Mouse (Mus musculus) CD4-positive helper T cell, adult 2 months (primary cell): ENCODE measurements around the gene Fbxw5.
A peak's percentile ranks its signal among the peaks of the same experiment; 100 is the strongest.
"Not testable (repeated sequence)": the region's sequence is repeated elsewhere in the genome, so short reads cannot be mapped to it uniquely, and the experiment has no call there.

ENCODE experiments used
- DNase-seq: peaks from one replicate; pipeline ENCODE4 v3.0.0-alpha.2; 2012; ENCODE audit warnings: low read depth, missing footprints, low spot score

Fbxw5 gene

DNA sequence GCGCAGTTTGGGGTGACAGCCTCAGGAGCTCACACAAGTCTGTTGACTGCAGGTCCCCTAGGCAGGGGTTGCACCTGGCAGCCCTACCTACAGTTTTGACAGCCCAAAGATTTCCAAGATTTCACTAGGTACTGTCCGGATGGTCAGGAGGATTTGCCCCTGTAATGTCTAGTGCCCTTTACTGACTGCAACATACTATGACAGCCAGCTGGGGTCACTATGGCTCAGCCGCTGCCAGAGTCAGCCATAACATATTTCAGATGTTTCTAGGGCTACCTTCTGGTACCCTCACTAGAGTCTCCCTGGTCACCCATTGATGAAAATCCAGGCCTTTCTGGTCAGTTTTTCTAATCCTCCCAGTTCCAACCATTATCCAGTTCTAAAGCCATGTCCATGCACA, 9.4 kb downstream of the Fbxw5 start:
- no peak for DNase-seq

DNA sequence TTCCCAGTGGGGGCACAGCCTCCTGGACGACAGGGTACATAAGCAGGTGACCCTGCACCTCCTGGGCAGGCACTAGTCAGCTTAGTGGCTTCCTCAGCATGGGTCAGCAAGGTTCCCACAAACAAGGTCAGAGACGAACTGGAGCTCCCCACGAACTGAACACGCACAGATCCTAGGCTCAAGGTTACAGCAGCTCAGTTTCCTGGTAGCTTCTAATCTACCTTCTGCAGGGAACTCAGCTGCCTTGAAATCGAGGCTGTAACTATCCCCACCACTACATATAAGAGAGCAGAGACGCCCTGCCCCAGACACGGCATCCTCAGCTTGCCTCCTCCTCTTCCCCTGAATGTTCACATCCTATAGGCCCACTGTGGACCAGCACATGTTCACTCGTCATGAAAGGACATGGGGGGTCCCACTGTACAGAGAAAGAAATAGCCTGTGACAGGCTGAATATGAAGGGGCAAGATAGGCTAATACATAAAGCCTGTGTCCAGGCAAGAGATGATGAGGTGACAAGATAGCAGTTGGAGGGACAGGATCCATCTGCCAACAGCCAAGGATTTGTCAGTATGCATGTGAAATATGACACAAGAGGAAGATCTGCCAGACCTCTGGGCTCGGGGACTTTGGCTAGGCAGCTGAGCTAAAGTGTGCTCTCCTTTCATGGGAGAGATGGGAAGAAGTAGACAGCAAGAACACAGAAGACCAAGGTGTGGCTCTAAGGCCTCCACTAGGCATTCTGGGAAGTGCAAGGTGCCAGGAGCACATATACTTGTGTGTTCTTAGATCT, 26.2 kb downstream of the Fbxw5 start:
- DNase-seq = no peak

DNA sequence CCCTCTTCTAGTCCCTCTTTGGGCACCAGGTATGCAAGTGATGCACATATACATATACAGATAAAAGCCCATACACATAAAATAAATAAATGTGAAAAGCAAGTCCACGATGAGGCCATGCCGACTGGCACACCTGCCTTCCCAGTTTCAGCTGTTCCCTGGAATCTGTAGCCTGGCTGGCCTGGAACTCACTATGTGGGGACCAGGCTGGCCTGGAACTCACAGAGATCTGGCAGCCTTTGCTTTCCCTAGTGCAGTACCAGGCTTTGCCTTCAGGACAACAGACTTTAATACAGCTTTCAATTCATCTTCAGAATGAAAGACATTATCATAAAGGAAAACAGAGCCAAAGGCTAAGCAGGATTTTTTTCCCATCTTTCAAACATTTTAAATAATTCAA, 33.2 kb downstream of the Fbxw5 start:
- DNase-seq = no peak

DNA sequence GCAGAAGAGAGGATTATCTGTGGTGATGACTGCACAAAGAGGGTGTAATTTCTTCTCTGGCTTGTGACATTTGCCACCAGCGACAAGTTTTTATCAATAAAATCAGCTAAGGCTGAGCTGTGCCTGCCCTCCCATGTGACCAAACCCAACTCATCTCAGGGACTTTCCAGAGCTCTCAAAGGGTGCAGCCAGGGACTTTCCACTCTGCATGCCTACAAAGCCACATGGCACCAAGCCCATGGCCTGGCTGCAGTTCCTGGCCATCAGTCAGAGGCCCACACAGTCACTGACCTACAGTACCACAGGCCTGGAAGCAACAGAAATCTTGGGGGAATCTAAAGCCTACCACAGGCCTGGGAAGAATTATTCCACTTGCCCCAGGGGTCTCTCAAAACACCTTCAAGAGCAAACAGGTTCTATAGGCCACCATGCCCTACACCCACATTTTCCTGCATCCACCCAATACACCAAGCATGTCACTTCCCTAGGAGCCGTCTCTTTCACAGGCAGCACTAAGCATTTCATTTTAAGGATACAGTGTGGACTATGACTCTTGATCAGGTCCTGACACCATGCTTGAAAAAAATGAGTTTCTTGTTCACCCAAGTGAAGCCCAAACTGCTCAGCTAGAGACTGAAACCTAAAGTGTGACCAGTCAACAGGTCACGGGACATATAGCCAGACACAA, 33.8 kb downstream of the Fbxw5 start:
- peak; percentile 91 for DNase-seq

DNA sequence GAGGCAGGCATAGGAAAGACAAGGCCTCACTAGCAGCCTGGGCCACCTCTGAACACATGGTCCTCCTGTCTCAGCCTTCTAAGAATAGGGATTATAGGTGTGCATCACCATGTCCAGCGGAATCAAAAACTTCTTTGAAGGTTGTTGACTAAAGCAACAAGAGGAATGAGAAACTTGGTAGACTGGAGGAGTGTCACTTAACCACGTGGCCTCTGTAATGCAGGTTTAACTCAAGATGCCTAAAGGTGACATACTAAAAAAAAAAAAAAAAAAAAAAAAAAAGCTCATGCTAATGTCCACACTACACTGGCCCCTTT, 34.3 kb downstream of the Fbxw5 start:
- DNase-seq = no peak

DNA sequence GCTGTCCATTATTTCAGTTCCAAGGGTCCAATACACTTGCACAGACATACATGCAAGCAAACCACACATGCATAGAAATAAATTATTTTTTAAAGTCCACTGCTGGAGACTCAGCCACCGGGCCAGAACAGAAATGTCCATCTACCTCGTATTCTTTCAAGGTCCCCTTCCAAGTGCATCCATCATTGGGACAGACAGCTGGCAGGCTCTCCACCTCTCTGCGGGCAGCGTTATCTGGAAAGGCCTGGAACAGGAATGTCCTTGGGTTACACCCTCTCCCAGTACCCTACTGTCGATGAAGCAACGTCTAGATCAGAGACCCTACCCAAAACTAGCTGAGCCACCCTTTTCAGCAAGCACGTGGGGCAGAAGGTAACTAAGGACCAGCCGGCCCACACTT, 36.0 kb downstream of the Fbxw5 start:
- no peak for DNase-seq

DNA sequence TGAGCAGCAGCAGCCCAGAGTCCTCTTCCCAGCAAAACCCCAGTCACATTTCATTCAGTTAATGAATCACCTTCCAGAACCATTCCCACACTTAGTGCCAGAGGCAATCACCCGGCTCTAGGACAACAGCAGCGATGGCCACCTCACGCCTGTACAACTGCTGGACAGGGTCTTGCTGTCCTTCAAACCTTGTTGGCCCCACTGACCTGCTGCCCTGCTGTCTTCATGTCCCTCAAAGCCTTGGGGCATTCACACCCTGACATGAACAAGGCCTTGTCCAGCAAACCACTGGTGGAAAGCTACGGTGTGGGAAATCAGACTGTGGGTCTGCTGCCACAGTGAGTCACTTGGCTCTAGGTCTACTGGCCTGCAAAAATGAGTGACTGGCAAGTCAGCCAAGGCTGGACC, 40.0 kb downstream of the Fbxw5 start:
- DNase-seq = no peak

DNA sequence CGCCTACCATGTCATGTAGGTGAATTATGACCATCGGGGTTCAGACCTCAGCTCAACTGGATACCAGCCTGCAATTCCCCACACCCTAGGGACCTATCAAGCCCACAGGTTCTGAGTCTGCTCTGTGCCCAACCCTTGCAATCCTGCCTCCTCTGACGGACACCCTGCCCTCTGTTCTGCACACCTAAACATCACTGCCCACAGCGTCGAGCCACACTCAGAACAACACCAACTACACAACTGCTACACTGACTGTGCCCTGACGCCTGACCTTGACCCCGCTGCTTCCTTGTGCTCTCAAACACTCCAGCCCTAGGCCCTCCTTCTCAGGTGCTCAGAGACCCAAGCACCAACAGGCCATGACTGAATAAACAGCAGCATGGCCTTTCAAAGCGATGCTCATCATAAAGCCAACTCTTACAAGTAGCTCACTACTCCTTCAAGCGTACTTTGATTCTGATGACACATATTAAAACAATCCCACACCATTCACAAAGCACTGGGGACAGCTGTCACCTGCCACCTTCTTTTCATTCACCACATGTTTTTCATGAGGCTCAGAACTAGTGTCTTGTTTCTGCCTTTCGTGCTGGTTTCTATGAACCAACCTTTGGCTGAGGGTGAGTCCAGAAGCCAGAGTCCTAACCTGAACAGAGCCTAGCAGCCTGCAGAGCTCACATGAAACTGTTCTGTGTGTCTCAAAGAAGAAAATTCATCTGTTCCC, 41.3 kb downstream of the Fbxw5 start:
- DNase-seq = no peak

DNA sequence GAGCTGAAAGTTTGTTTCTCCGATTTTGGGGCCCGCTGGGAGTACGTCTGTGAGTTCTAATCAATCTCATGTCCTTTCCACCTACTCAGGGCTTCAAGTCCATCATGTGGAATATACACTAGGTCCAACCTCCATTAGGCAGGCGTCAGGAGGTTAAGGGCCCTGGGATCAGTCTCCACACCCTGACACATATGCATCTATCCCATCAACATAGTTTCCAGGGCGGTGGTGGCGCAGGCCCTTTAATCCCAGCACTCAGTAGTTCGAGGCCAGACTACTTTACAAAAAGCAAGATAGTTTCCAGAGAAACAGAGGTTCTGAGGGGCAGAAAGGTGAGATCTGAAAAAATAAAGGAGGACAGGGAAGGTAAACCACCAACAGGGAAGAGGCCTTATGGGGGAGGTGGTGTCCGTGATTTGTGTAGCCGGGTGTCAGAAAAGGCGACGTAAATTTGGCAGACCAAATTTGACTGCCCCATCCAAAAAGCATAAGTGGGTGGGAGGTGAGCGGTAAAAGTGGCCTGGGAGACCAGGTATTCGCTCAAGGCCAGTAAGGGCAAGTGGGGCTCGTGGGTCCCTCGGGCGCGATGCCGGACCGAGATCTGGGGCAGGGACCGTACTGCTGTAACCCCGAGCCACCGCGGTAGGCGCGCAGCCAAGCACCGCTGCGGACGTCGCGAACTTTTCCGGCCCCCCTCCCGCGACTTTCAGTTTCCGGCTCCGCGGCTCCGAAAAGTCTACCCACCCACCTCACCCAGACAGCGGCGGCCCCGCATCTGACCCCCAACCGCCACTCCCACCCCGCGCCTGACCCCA, 45.7 kb downstream of the Fbxw5 start:
- DNase-seq = peak; percentile 28

DNA sequence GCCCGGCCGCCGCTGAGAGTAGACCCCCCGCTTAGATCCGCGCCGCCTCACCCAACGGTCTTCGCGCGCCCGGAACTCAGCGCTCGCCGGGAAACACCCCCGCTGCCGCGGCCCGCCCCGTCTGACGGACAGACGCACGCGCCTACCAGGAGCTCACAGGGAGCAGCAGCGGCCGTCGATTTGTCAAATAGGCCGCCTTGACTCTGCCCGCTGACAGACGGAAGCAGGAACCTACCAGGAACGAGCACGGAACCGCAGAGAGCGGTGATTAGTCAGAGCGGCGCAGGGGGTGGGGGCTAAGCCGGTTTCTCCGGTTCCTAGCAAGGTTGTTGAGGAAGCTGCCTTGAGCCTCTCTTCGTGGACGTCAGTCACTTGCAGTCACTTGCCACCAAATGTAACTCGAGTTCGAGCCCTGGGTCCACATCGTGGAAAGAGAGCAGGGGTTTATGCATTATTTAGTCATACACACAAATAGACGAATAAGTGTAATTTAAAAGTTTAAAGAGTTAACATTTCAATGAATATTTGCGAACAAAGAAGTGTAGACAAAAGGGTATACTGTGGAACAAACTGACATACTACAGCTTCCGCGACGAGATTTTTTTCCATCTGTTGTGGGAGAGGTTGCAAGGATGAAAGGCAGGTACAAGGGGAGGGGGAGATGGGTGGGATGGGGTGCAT, 46.4 kb downstream of the Fbxw5 start, which contains the start of gene Traf2:
Gene Traf2, minus strand, starts transcription at position 130 of the 681 bp plus-strand sequence.
- peak; percentile 99 for DNase-seq

DNA sequence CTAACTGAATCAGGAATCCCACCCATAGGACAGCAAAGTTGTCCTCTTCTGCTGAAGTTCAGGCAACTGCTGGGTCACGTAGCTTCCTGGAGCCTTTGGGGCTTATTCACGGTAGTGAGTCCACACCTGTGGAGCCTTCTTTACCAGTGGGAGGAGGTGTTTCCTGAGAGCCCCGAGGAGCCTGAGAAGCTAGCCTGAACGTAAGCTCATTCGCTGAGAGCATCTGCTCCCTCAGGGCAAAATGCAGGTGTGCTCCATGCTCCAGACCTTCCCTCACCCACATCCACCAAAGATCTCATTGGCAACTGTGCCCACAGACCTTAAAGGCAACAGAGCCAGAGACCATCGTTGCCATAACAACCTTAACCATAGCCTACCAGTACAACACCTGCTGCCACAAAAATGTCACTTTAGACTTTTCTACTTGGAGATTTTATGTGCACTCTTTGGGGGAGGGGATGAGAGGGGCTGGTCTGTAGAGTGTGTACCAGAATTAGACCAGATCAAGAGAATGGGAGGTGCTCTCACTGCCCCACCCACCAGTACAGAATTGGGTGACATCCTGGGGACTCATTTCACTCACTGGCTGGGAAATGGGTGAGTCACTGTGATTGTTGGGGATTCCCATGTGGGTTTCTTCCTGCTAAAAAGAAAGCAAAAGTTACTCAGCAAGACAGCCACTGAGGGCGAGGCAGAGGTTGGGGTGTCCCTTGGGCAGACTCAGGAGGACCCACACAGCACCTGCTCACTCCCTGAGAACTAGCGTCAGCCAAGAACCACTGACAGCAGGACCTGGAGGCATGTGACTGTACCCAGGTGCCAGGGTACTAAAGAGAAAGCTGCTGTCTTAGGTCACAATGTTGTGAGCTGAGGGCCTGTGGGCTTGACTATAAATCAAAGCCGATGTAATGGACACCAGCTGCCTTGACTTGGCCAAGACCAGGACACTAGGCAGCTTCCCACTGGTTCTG, 48.8 kb downstream of the Fbxw5 start:
- DNase-seq = peak; percentile 93

DNA sequence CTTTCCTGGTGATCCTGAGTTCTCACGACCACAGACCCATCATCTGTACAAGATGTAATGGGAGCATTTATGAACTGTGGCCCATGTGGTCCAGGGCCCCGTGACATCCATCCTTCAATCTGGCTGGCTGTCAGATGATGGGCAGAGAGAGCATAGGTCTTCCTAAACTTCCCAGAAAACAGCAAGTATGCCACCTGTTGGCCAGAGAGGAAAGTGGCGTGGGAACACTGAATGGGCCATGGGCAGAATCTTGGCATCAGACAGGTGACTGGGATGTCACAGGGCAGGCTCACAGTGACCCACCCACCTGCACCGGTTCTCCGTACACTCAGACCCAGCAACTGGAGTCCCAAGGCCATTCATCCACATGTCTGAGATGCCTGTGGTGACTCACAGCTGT, 50.6 kb downstream of the Fbxw5 start:
- peak; percentile 57 for DNase-seq

DNA sequence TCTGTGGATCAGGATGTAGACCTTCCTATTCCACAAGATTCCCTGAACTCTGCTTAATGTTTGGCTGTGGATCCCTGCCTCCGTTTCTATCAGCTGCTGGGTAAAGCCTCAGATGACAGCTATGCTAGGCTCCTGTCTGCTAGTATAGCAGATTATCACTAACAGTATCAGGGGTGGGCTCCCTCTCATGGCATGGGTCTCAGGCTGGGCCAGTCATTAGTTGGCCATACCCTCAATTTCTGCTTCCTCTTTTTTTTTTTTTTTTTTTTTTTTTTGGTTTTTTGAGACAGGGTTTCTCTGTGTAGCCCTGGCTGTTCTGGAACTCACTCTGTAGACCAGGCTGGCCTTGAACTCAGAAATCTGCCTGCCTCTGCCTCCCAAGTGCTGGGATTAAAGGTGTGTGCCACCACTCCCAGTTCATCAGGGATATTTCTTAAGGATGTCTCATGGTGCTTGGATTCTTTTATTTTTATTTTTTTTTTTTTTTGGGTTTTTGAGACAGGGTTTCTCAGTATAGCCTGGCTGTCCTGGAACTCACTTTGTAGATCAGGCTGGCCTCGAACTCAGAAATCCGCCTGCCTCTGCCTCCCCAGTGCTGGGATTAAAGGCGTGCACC, 52.7 kb downstream of the Fbxw5 start:
- not testable (repeated sequence) for DNase-seq
